Mouse (Mus musculus): ENCODE data around the gene Ccdc102a.

DNA sequence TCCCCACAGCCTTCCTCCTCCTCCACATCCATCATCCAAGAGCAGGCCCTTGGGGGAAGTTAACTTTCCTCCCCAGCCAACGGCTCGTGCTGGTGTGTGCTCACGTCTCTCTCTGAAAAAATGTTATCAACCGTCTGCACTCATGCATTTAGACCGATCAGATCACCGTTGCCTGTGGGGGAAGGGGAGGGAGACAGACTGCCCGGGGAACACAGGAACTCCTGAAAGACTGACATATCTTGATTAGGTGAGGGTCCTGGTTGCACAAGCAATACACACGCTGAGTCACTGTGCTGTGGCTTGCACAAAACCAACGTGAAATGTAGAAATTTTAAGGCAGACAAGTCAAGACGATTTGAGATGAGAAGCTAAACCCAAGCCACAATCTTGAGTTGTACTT lies 46.9 kb upstream of the Ccdc102a start:
- no peak for TF ChIP-seq CTCF (IDR thresholded peaks at IDR 0.05; ENCODE audit: control insufficient read depth, insufficient read depth, insufficient read length)
- no peak for TF ChIP-seq USF1 (IDR thresholded peaks at IDR 0.05; ENCODE audit: low read depth)

Measured in C2C12 (cell line).